Mouse (Mus musculus) neural tube, embryonic 14.5 days (tissue): ENCODE data around the gene Kif13a. TPM values are rescaled to one million over a fixed set of nuclear protein-coding genes. Genes with fewer than 3 reads are reported as not detected.

Source experiments
- ATAC-seq: fragments of 200-750 bp; cut with Nextera tagmentation; 2 replicates; pipeline ENCODE4 v1.8.0; 2017; ENCODE audit warnings: low read depth, mild to moderate bottlenecking, moderate TSS enrichment, moderate library complexity
- H3K27ac ChIP-seq: fragments of 300-500 bp; sonication (generic); 2 replicates; pipeline ENCODE4 v1.5.1; 2014; ENCODE audit warnings: low read depth, mild to moderate bottlenecking, control low read depth, low read length, moderate library complexity, mixed read lengths
- H3K27me3 ChIP-seq: fragments of 300-500 bp; sonication (generic); 2 replicates; pipeline ENCODE4 v1.6.1; 2014; ENCODE audit warnings: low read length; ENCODE audit not compliant: control insufficient read depth, insufficient read depth
- H3K36me3 ChIP-seq: fragments of 300-500 bp; sonication (generic); 2 replicates; pipeline ENCODE4 v1.6.1; 2014; ENCODE audit warnings: low read length, mixed read lengths; ENCODE audit not compliant: control insufficient read depth, insufficient read depth
- H3K4me1 ChIP-seq: fragments of 300-500 bp; sonication (generic); 2 replicates; pipeline ENCODE4 v1.6.1; 2014; ENCODE audit warnings: low read length; ENCODE audit not compliant: control insufficient read depth, insufficient read depth
- H3K4me2 ChIP-seq: fragments of 300-500 bp; sonication (generic); 2 replicates; pipeline ENCODE4 v1.6.1; 2014; ENCODE audit warnings: mild to moderate bottlenecking, low read depth, low read length, control low read depth
- H3K4me3 ChIP-seq: fragments of 300-500 bp; sonication (generic); 2 replicates; pipeline ENCODE4 v1.5.1; 2014; ENCODE audit warnings: low read depth, low read length, control low read depth, mixed read lengths
- H3K9ac ChIP-seq: fragments of 300-500 bp; sonication (generic); replicated peaks from 2 replicates; pipeline ENCODE4 v1.6.1; 2014; ENCODE audit warnings: low read depth, mild to moderate bottlenecking, control low read depth, low read length, mixed read lengths
- H3K9me3 ChIP-seq: fragments of 300-500 bp; sonication (generic); 2 replicates; pipeline ENCODE4 v1.6.1; 2016; ENCODE audit warnings: low read length; ENCODE audit not compliant: control insufficient read depth
- WGBS: fragments of 180-500 bp; shearing (Covaris S2); extraction: QIAGEN DNeasy Blood & Tissue Kit; methylation state at CpG from one replicate; pipeline ENCODE4 v1.1.7; 2014; 5-methylcytosine and 5-hydroxymethylcytosine counted together
- polyA plus RNA-seq: library from polyadenylated mRNA; unstranded; fragments of >200 nt; fragmentation: Nextera tagmentation; extraction: Ambion mirVana; gene quantifications from 2 replicates; pipeline ENCODE4 v1.2.1, GENCODE M21; 2014

The Kif13a gene
- polyA plus RNA-seq, 1 experiment from 2014 or later, result 10.4 TPM

GRCm38 (mm10) chr13:46909946-46910345 is 19.7 kb downstream of the Kif13a start:
- H3K4me2 ChIP-seq, result no peak overlapping the region
- H3K36me3 ChIP-seq, result no peaks in the 10 kb centered on the region
- H3K9me3 ChIP-seq, result no peaks in the 10 kb centered on the region
- no peaks in the 10 kb centered on the region for H3K27me3 ChIP-seq
- H3K27ac ChIP-seq, result no peak overlapping the region
- 51% methylated on average over 3 of the region's 3 CpGs for WGBS
- H3K9ac ChIP-seq, result no peak overlapping the region
- ATAC-seq, result no peak
- H3K4me3 ChIP-seq, result no peak overlapping the region
- peaks cover 8% of the 10 kb centered on the region; the same call in 1 of the 2 replicates for H3K4me1 ChIP-seq

- Histone ChIP-seq H3K4me2 (no peak overlapping the region), H3K4me3 (no peak overlapping the region), H3K27me3 (no peaks in the 10 kb centered on the region), H3K27ac (no peak overlapping the region), H3K36me3 (no peaks in the 10 kb centered on the region), H3K9me3 (no peaks in the 10 kb centered on the region), H3K4me1 (peaks cover 8% of the 10 kb centered on the region; the same call in 1 of the 2 replicates), H3K9ac (no peak overlapping the region)
- no peak for ATAC-seq
- WGBS, result 83% methylated on average over 12 of the region's 12 CpGs
Measured at GRCm38 (mm10) chr13:46909005-46909565, 20.6 kb downstream of the Kif13a start.

GRCm38 (mm10) chr13:46908387-46908786 is 21.3 kb downstream of the Kif13a start:
- Histone ChIP-seq H3K27ac (no peak overlapping the region), H3K9me3 (no peaks in the 10 kb centered on the region), H3K9ac (no peak overlapping the region), H3K27me3 (no peaks in the 10 kb centered on the region), H3K4me3 (no peak overlapping the region), H3K4me1 (peaks cover 8% of the 10 kb centered on the region; the same call in 1 of the 2 replicates), H3K4me2 (no peak overlapping the region), H3K36me3 (no peaks in the 10 kb centered on the region)
- no peak for ATAC-seq
- WGBS, result 86% methylated on average over 2 of the region's 2 CpGs

GRCm38 (mm10) chr13:46907861-46908260 is 21.8 kb downstream of the Kif13a start:
- Histone ChIP-seq H3K27me3 (no peaks in the 10 kb centered on the region), H3K9me3 (no peaks in the 10 kb centered on the region), H3K27ac (no peak overlapping the region), H3K4me2 (no peak overlapping the region), H3K4me1 (peaks cover 8% of the 10 kb centered on the region; the same call in 1 of the 2 replicates), H3K4me3 (no peak overlapping the region), H3K9ac (no peak overlapping the region), H3K36me3 (no peaks in the 10 kb centered on the region)
- ATAC-seq, result no peak
- WGBS, result 41% methylated on average over 10 of the region's 10 CpGs

GRCm38 (mm10) chr13:46907115-46907514 is 22.6 kb downstream of the Kif13a start:
- Histone ChIP-seq H3K4me1 (peaks cover 8% of the 10 kb centered on the region; the same call in 1 of the 2 replicates), H3K9me3 (no peaks in the 10 kb centered on the region), H3K36me3 (no peaks in the 10 kb centered on the region), H3K9ac (no peak overlapping the region), H3K4me3 (no peak overlapping the region), H3K4me2 (no peak overlapping the region), H3K27me3 (no peaks in the 10 kb centered on the region), H3K27ac (no peak overlapping the region)
- ATAC-seq, result no peak
- WGBS, result 85% methylated on average over 4 of the region's 4 CpGs

GRCm38 (mm10) chr13:46905971-46906370 is 23.7 kb downstream of the Kif13a start:
- Histone ChIP-seq H3K4me3 (no peak overlapping the region), H3K36me3 (no peaks in the 10 kb centered on the region), H3K27me3 (no peaks in the 10 kb centered on the region), H3K4me1 (peaks cover 4% of the 10 kb centered on the region; the same call in 1 of the 2 replicates), H3K4me2 (no peak overlapping the region), H3K9ac (no peak overlapping the region), H3K9me3 (no peaks in the 10 kb centered on the region), H3K27ac (no peak overlapping the region)
- 88% methylated on average over 5 of the region's 5 CpGs for WGBS
- no peak for ATAC-seq

- 92% methylated on average over 14 of the region's 14 CpGs for WGBS
Measured at GRCm38 (mm10) chr13:46904982-46905621, 24.6 kb downstream of the Kif13a start.

GRCm38 (mm10) chr13:46902568-46903255 is 27.0 kb downstream of the Kif13a start:
- no peaks in the 10 kb centered on the region for H3K36me3 ChIP-seq
- peaks cover under 1% of the 10 kb centered on the region; the same call in 1 of the 2 replicates for H3K4me1 ChIP-seq
- no peak overlapping the region for H3K4me2 ChIP-seq
- WGBS, result 94% methylated on average over 7 of the region's 7 CpGs
- H3K27me3 ChIP-seq, result no peaks in the 10 kb centered on the region
- H3K4me3 ChIP-seq, result no peak overlapping the region
- H3K9me3 ChIP-seq, result no peaks in the 10 kb centered on the region
- no peak overlapping the region for H3K9ac ChIP-seq
- H3K27ac ChIP-seq, result no peak overlapping the region
- ATAC-seq, result no peak

More at GRCm38 (mm10) chr13:46904982-46905621, 24.6 kb downstream of the Kif13a start:
- H3K36me3 ChIP-seq, result no peaks in the 10 kb centered on the region
- H3K4me3 ChIP-seq, result no peak overlapping the region
- no peaks in the 10 kb centered on the region for H3K27me3 ChIP-seq
- H3K9ac ChIP-seq, result no peak overlapping the region
- no peak for ATAC-seq
- H3K4me2 ChIP-seq, result no peak overlapping the region
- no peaks in the 10 kb centered on the region for H3K9me3 ChIP-seq
- no peak overlapping the region for H3K27ac ChIP-seq
- peaks cover 4% of the 10 kb centered on the region; the same call in 1 of the 2 replicates for H3K4me1 ChIP-seq
